Mouse (Mus musculus): ENCODE data around the gene Olfr324.

GRCm38 (mm10) chr11:58638176-58638701, 43.3 kb downstream of the Olfr324 start:
- TF ChIP-seq POLR2A (IDR thresholded peaks at IDR 0.05; ENCODE audit: low read depth, low read length) = no peak
- no peak for TF ChIP-seq CTCF (IDR thresholded peaks at IDR 0.05; ENCODE audit: extremely low read depth, insufficient read length, insufficient replicate concordance, low read depth, low read length)

Data from small intestine, adult 2 months (tissue).